Mouse (Mus musculus) spleen, adult 2 months (tissue): Measurements from ENCODE around the gene Tmem53. TPM values are rescaled to one million over a fixed set of nuclear protein-coding genes. Genes with fewer than 3 reads are reported as not detected.

Experiments
- DNase-seq, 2 experiments: peaks; one replicate each; pipeline versions ENCODE4 v3.0.0 to v3.0.0-alpha.2; 2012 to 2021; ENCODE audit warnings: low spot score in 2 of 2, low read depth in 1 of 2
- H3K27ac ChIP-seq: fragments of 200-500 bp; 2 replicates; pipeline ENCODE4 v1.5.1; 2012; ENCODE audit warnings: low read length, inconsistent platforms; ENCODE audit not compliant: insufficient read depth
- H3K27me3 ChIP-seq: fragments of 200-500 bp; 2 replicates; pipeline ENCODE4 v1.6.1; 2012; ENCODE audit warnings: mild to moderate bottlenecking, moderate library complexity, low read length, inconsistent platforms; ENCODE audit not compliant: control insufficient read depth, insufficient read depth
- H3K36me3 ChIP-seq: fragments of 200-500 bp; 2 replicates; pipeline ENCODE4 v1.6.1; 2012; ENCODE audit warnings: mild to moderate bottlenecking, low read length, inconsistent platforms; ENCODE audit not compliant: control insufficient read depth, insufficient read depth
- H3K4me1 ChIP-seq: fragments of 200-500 bp; 2 replicates; pipeline ENCODE4 v1.6.1; 2011; ENCODE audit warnings: inconsistent platforms; ENCODE audit not compliant: control insufficient read depth, insufficient read depth, insufficient read length
- H3K4me3 ChIP-seq: fragments of 200-500 bp; 2 replicates; pipeline ENCODE4 v1.5.1; 2011; ENCODE audit warnings: mild to moderate bottlenecking, inconsistent platforms; ENCODE audit not compliant: insufficient read depth, insufficient read length; ENCODE audit errors: extremely low read depth
- CTCF ChIP-seq: fragments of 200-500 bp; IDR thresholded peaks from 2 replicates; pipeline ENCODE4 v1.5.1; 2011; ENCODE audit warnings: mild to moderate bottlenecking, inconsistent platforms; ENCODE audit not compliant: insufficient read depth, insufficient read length, insufficient replicate concordance; ENCODE audit errors: extremely low read depth
- POLR2A ChIP-seq: fragments of 200-500 bp; IDR thresholded peaks from 2 replicates; pipeline ENCODE4 v1.6.1; 2011; ENCODE audit warnings: low read depth, low read length, inconsistent platforms
- whole genome bisulfite sequencing: fragments of 180-500 bp; shearing (Covaris S2); methylation state at CpG from one replicate; pipeline ENCODE4 v1.1.7; 2018; 5-methylcytosine and 5-hydroxymethylcytosine counted together
- polyA plus RNA-seq: library from polyadenylated mRNA; depleted of rRNA; stranded (reverse); fragments of >200 nt; gene quantifications from 2 replicates; pipeline ENCODE4 v1.2.3, GENCODE M21; 2012; rRNA removed

The Tmem53 gene
- polyA plus RNA-seq, 1 experiment, result 2.4 TPM

- WGBS, result 93% methylated on average over 16 of the region's 16 CpGs
Measured at GRCm38 (mm10) chr4:117314849-117315500, 63.2 kb downstream of the Tmem53 start.

GRCm38 (mm10) chr4:117316800-117317199 lies 65.0 kb downstream of the Tmem53 start:
- H3K36me3 ChIP-seq, result no peaks in the 10 kb centered on the region
- H3K4me1 ChIP-seq, result no peaks in the 10 kb centered on the region
- TF ChIP-seq POLR2A (no peak), CTCF (no peak)
- no peaks in the 10 kb centered on the region for H3K27me3 ChIP-seq
- WGBS, result 76% methylated on average over 6 of the region's 6 CpGs
- H3K4me3 ChIP-seq, result no peak overlapping the region
- no peak for DNase-seq
- no peak overlapping the region for H3K27ac ChIP-seq

More at GRCm38 (mm10) chr4:117314849-117315500, 63.2 kb downstream of the Tmem53 start:
- Histone ChIP-seq H3K4me1 (no peaks in the 10 kb centered on the region), H3K4me3 (no peak overlapping the region), H3K27ac (no peak overlapping the region), H3K27me3 (no peaks in the 10 kb centered on the region), H3K36me3 (no peaks in the 10 kb centered on the region)
- DNase-seq, result no peak
- TF ChIP-seq POLR2A (no peak), CTCF (no peak)

- Histone ChIP-seq H3K27ac (no peak overlapping the region), H3K36me3 (no peaks in the 10 kb centered on the region), H3K4me3 (no peak overlapping the region), H3K27me3 (no peaks in the 10 kb centered on the region), H3K4me1 (no peaks in the 10 kb centered on the region)
- DNase-seq, result no peak
- TF ChIP-seq CTCF, result no peak
- TF ChIP-seq POLR2A, result no peak
- WGBS, result 77% methylated on average over 18 of the region's 18 CpGs
Measured at GRCm38 (mm10) chr4:117317701-117318190, 66.0 kb downstream of the Tmem53 start.

Other genes starting within 250 kb of the Tmem53 start
- 3.6 TPM in 2 replicates for gene Eif2b3, start 232.5 kb upstream of the Tmem53 start, polyA plus RNA-seq
- 0.45 and 0.51 TPM in 2 replicates for gene Ptch2, start 155.9 kb upstream of the Tmem53 start, polyA plus RNA-seq
- gene Btbd19, start 126.2 kb upstream of the Tmem53 start, polyA plus RNA-seq, result 15.4 and 17.5 TPM in 2 replicates
- gene Tctex1d4, start 125.2 kb upstream of the Tmem53 start, polyA plus RNA-seq, result 1.6 TPM in 2 replicates
- 12.4 and 18.7 TPM in 2 replicates for gene Plk3, start 118.0 kb upstream of the Tmem53 start, polyA plus RNA-seq
- gene Rps8, start 95.7 kb upstream of the Tmem53 start, polyA plus RNA-seq, result 578 and 703 TPM in 2 replicates
- 2.5 and 2.7 TPM in 2 replicates for gene Kif2c, start 69.3 kb upstream of the Tmem53 start, polyA plus RNA-seq
- 0.05 TPM in 1 of 2 replicates, not detected in the other for gene Armh1, start 174 bp downstream of the Tmem53 start, polyA plus RNA-seq
- gene Rnf220, start 245.1 kb downstream of the Tmem53 start, polyA plus RNA-seq, result 95.4 and 115 TPM in 2 replicates